Mouse (Mus musculus): ENCODE data around the gene Tgfa. TPM values are rescaled to one million over a fixed set of nuclear protein-coding genes. Genes with fewer than 3 reads are reported as not detected.

Gene Tgfa
- 0.81 and 3.9 TPM in 2 replicates for total RNA-seq (2014; fragmentation: Nextera tagmentation)
- 0.38 and 2.3 TPM in 2 replicates for total RNA-seq (2017)

- ATAC-seq (replicated peaks; ENCODE audit: low FRiP score, low TSS enrichment, poor library complexity, severe bottlenecking): peak; percentile 72
These were observed at the start of gene Tgfa for GRCm38 (mm10) chr6:86194941-86195932. TSS of gene Tgfa (plus strand) at chr6:86195223.

GRCm38 (mm10) chr6:86148518-86148917 is 46.5 kb upstream of the Tgfa start:
- no peak for ATAC-seq (replicated peaks; ENCODE audit: low FRiP score, low TSS enrichment, poor library complexity, severe bottlenecking)

- ATAC-seq (replicated peaks; ENCODE audit: low FRiP score, low TSS enrichment, poor library complexity, severe bottlenecking): 0 out of 2 replicates have a peak, but pooled peaks have one; percentile 10
These were observed 46.0 kb upstream of the Tgfa start for GRCm38 (mm10) chr6:86149001-86149400.

- ATAC-seq (replicated peaks; ENCODE audit: low FRiP score, low TSS enrichment, poor library complexity, severe bottlenecking): no peak
These were observed 42.3 kb upstream of the Tgfa start for GRCm38 (mm10) chr6:86152676-86153075.

- ATAC-seq (replicated peaks; ENCODE audit: low FRiP score, low TSS enrichment, poor library complexity, severe bottlenecking): no peak
These were observed 41.5 kb upstream of the Tgfa start for GRCm38 (mm10) chr6:86153436-86153990.

GRCm38 (mm10) chr6:86154006-86154405 is 41.0 kb upstream of the Tgfa start:
- no peak for ATAC-seq (replicated peaks; ENCODE audit: low FRiP score, low TSS enrichment, poor library complexity, severe bottlenecking)

- ATAC-seq (replicated peaks; ENCODE audit: low FRiP score, low TSS enrichment, poor library complexity, severe bottlenecking): no peak
These were observed 40.5 kb upstream of the Tgfa start for GRCm38 (mm10) chr6:86154481-86154880.

- ATAC-seq (replicated peaks; ENCODE audit: low FRiP score, low TSS enrichment, poor library complexity, severe bottlenecking): no peak
These were observed 37.5 kb upstream of the Tgfa start for GRCm38 (mm10) chr6:86157253-86158234.

GRCm38 (mm10) chr6:86160878-86161277 is 34.1 kb upstream of the Tgfa start:
- no peak for ATAC-seq (replicated peaks; ENCODE audit: low FRiP score, low TSS enrichment, poor library complexity, severe bottlenecking)

- ATAC-seq (replicated peaks; ENCODE audit: low FRiP score, low TSS enrichment, poor library complexity, severe bottlenecking): no peak
These were observed 33.4 kb upstream of the Tgfa start for GRCm38 (mm10) chr6:86161586-86161985.

- ATAC-seq (replicated peaks; ENCODE audit: low FRiP score, low TSS enrichment, poor library complexity, severe bottlenecking): no peak
These were observed 31.0 kb upstream of the Tgfa start for GRCm38 (mm10) chr6:86164028-86164427.

GRCm38 (mm10) chr6:86166426-86166825 is 28.6 kb upstream of the Tgfa start:
- ATAC-seq (replicated peaks; ENCODE audit: low FRiP score, low TSS enrichment, poor library complexity, severe bottlenecking): no peak

GRCm38 (mm10) chr6:86167851-86168250 is 27.2 kb upstream of the Tgfa start:
- no peak for ATAC-seq (replicated peaks; ENCODE audit: low FRiP score, low TSS enrichment, poor library complexity, severe bottlenecking)

GRCm38 (mm10) chr6:86169166-86169565 is 25.9 kb upstream of the Tgfa start:
- no peak for ATAC-seq (replicated peaks; ENCODE audit: low FRiP score, low TSS enrichment, poor library complexity, severe bottlenecking)

- no peak for ATAC-seq (replicated peaks; ENCODE audit: low FRiP score, low TSS enrichment, poor library complexity, severe bottlenecking)
These were observed 18.8 kb upstream of the Tgfa start for GRCm38 (mm10) chr6:86176236-86176635.

GRCm38 (mm10) chr6:86176721-86177120 is 18.3 kb upstream of the Tgfa start:
- no peak for ATAC-seq (replicated peaks; ENCODE audit: low FRiP score, low TSS enrichment, poor library complexity, severe bottlenecking)

GRCm38 (mm10) chr6:86177331-86177982 is 17.6 kb upstream of the Tgfa start:
- no peak for ATAC-seq (replicated peaks; ENCODE audit: low FRiP score, low TSS enrichment, poor library complexity, severe bottlenecking)

GRCm38 (mm10) chr6:86180617-86181016 is 14.4 kb upstream of the Tgfa start:
- ATAC-seq (replicated peaks; ENCODE audit: low FRiP score, low TSS enrichment, poor library complexity, severe bottlenecking): no peak

GRCm38 (mm10) chr6:86182016-86182415 is 13.0 kb upstream of the Tgfa start:
- no peak for ATAC-seq (replicated peaks; ENCODE audit: low FRiP score, low TSS enrichment, poor library complexity, severe bottlenecking)
